Mouse (Mus musculus): Measurements from ENCODE around the gene Bach2.

Gene Bach2

GRCm38 (mm10) chr4:32428738-32429137, 190.1 kb downstream of the Bach2 start:
- DNase-seq (ENCODE audit: low spot score in 2 of 2) = no peak

- DNase-seq (ENCODE audit: low spot score in 2 of 2) = peak in 1 of 2 experiments; percentile 28
Measured at GRCm38 (mm10) chr4:32430136-32430535, 191.5 kb downstream of the Bach2 start.

- peak in 1 of 2 experiments; percentile 35 for DNase-seq (ENCODE audit: low spot score in 2 of 2)
Measured at GRCm38 (mm10) chr4:32430981-32431380, 192.4 kb downstream of the Bach2 start.

GRCm38 (mm10) chr4:32432271-32432781, 193.7 kb downstream of the Bach2 start:
- no peak for DNase-seq (ENCODE audit: low spot score in 2 of 2)

GRCm38 (mm10) chr4:32432945-32433344, 194.3 kb downstream of the Bach2 start:
- DNase-seq (ENCODE audit: low spot score in 2 of 2) = no peak

DNA sequence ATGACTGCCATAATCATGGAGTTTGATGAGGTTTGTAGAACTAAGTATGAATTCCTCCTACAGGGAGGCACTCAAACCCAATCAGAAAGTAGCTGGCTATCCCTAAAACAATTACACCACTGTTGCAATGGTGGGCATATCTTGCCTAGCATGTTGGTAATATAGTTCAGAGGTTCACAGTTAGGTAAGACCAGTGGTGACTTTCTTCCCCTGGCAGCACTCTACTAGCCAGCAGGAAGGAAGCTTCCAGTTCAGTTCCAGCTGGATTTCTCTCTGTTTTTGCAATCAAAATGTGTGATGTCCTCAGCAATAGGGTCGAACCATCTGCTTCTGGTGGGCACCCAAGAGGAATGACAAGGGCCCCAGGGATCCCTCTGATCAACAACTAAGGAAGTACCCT, 196.0 kb downstream of the Bach2 start:
- no peak for DNase-seq (ENCODE audit: low spot score in 2 of 2)

- no peak for DNase-seq (ENCODE audit: low spot score in 2 of 2)
Measured at GRCm38 (mm10) chr4:32439974-32440739, 201.6 kb downstream of the Bach2 start.

GRCm38 (mm10) chr4:32440740-32441072, 202.1 kb downstream of the Bach2 start:
- DNase-seq (ENCODE audit: low spot score in 2 of 2) = no peak

GRCm38 (mm10) chr4:32444671-32445196, 206.1 kb downstream of the Bach2 start:
- DNase-seq (ENCODE audit: low spot score in 2 of 2) = no peak

- DNase-seq (ENCODE audit: low spot score in 2 of 2) = no peak
Measured at GRCm38 (mm10) chr4:32447850-32448249, 209.2 kb downstream of the Bach2 start.

GRCm38 (mm10) chr4:32461986-32462385, 223.4 kb downstream of the Bach2 start:
- DNase-seq (ENCODE audit: low spot score in 2 of 2) = no peak

DNA sequence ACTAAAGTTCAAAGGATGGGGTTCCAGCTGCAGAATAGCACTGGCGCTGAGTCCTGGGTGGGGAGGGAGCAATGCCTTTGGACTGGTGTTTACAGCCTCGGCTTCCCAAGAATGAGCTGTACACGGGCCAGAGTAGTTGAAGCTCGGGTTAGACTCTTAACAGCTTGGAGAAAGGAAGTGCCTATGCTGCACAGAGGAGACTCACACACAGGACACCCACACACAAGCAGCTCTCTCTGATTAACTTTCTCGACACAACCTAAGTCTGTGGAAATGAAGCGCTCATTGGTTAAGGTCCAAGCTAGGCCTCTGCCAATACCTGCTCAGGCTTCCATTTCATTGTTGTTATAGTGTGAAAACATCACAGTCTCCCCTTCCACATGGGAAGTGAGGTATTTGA, 224.5 kb downstream of the Bach2 start:
- DNase-seq (ENCODE audit: low spot score in 2 of 2) = no peak

DNA sequence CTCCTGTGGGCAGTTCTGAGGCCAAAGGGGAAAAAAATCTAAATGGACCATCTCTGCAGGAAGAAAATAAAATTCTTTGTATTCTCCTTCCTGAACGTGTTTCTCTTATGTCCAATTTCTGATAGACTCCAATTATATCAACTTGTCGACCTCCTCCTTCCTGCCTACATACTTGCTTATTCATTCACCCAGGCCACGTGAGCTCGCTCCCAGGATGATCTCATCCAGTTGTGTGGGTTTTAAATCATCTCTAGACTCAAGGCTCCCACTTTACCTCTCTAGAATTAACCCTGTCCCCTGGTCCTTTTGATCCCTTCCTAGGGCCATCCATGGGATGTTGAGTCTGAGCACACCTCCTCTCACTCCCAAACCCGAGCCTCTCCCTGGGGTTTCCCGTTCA, 225.9 kb downstream of the Bach2 start:
- DNase-seq (ENCODE audit: low spot score in 2 of 2) = no peak

GRCm38 (mm10) chr4:32466031-32466430, 227.4 kb downstream of the Bach2 start:
- DNase-seq (ENCODE audit: low spot score in 2 of 2) = no peak

GRCm38 (mm10) chr4:32477977-32478660, 239.5 kb downstream of the Bach2 start:
- DNase-seq (ENCODE audit: low spot score in 2 of 2) = no peak

GRCm38 (mm10) chr4:32479231-32479630, 240.6 kb downstream of the Bach2 start:
- no peak for DNase-seq (ENCODE audit: low spot score in 2 of 2)

DNA sequence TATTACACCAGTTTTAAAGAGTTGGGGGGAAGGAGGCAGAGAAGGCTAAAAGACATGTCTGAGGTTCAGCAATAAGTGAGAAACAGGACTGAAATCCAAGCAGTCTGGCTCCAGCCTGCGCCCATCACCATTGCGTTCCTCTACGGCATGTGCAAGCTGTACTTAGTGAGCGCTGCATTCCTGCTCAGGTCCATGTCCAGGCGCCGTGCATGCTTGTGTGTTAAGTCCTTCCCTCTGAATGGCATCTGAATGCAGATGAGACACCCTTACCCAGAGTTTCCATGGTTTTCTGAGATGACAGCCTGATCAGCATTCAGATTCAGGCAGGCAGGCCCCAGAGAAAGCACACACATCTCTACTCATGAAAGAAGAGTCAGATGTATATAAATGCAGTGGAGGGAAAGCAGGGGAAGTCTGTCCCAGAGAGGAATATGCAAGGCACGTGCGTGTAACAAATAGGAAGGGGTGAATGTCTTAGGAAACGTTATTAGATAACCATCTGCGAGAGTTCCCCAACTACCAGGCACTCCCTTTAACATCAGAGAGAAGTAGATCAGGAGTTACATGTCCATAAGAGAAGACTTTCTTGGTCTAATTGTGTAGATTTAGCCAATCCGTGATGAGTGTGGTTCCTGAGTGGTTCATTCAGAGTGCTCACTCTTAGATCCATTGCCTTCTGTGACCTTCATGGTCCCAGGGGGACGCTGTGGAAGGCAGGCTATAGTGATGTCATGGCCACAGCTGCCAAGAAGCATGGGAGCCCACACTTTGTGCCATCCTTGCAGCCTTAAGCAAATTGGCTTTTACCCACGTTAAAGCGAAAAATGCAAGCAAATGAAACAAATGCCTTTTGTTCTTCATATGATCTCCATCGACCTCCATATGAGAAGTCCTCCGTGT, 241.4 kb downstream of the Bach2 start:
- DNase-seq (ENCODE audit: low spot score in 2 of 2) = no peak

DNA sequence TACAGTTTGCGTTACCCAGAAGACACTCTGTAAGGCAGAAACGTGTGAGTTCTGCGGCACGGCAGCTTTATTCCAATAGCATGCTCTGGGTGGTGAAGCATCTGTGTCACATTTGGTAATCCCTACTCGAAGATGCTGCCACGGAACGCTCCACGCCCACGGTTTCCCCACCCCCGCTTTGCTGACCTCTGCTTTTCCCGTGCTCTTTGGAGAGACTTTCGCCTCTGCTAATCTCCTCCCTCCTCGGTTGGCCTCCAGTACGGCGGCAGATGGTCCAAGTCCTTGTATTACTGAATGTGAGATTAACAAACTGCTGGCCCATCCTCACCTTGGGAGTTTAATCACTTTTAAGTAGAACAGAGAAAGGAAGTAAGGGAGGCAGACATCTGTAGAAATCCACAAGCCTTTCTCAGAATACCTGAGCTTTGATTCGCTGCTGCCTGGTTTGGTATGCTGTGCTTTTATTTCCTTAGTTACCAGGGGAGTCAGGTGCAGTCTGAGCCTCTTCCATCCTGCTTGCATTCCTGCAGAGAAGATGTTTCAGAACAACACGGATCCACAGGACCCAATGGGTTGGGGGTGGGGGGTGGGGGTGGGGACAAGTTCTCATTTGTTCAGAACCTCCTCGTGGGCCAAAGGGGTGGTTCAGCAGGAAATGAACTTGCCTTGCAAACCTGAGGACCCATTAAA, 242.9 kb downstream of the Bach2 start:
- DNase-seq (ENCODE audit: low spot score in 2 of 2) = no peak

DNA sequence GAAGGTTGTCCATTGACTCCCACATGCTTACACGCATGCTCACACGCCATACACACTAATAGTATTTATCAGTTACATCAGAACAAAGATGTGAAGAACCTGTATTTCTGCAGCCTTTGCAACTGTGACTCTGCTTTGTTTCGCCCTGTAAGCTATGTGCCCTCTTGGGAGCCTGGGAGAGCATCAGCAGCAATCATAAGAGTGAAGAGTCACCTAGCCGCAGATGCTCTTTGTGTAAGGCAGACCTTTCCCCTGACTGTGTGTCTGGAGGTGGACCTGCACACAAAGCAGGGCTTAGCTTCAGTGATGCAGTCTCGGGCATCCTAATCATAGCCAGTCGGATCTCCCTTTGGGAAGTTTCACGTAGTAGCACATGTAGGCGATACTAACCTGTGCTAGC, 243.5 kb downstream of the Bach2 start:
- no peak for DNase-seq (ENCODE audit: low spot score in 2 of 2)

DNA sequence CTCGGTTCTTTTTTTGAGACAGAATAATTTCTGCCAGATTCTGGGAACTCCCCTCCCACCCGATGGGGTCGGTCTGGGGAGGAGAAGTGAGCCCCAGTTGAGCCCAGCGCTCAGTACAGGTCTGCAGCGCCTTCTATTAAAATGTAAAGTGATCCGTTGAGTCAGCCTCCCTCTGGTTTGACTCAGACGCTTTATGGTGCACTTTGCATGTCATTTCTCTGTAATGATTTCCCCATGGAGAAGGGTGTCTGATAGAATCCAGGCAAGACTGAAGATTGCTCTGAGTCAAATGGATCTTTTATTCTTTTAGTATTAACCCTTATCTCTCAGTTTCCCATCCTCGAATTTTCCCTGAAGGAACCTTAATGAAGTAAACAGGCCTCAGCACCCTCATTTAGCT, 244.3 kb downstream of the Bach2 start:
- DNase-seq (ENCODE audit: low spot score in 2 of 2) = no peak

- DNase-seq (ENCODE audit: low spot score in 2 of 2) = no peak
Measured at GRCm38 (mm10) chr4:32485848-32486247, 247.2 kb downstream of the Bach2 start.

All from frontal cortex, postnatal 36 days (tissue).